Mouse (Mus musculus) T-helper 2 cell (primary cell): ENCODE measurements at regions not wholly inside any gene's neighbourhood (a gene's known extent, or its start where the extent isn't known, plus 50 kb on each side); places are given as distances from the start of the nearest gene placed in this dataset.

Experiments
- in situ Hi-C: fragments of 300-600 bp; cut with MboI, MseI; formaldehyde crosslinking; loops from one replicate; pipeline ENCODE4 v1.15.1; 2025; ENCODE audit warnings: high pct_unique_total_duplicates

- in situ Hi-C loops, result no loop called here
These were observed 197.4 kb downstream of the Meis1 start for GRCm38 (mm10) chr11:18821384-18821783.

GRCm38 (mm10) chr11:18814110-18814509, 204.7 kb downstream of the Meis1 start:
- in situ Hi-C loops, result no loop called here

- in situ Hi-C loops, result no loop called here
These were observed 251.3 kb downstream of the Meis1 start for GRCm38 (mm10) chr11:18767479-18767878.

- in situ Hi-C loops, result no loop called here
These were observed 252.2 kb downstream of the Meis1 start for GRCm38 (mm10) chr11:18766458-18767016.

- in situ Hi-C loops, result no loop called here
These were observed 260.2 kb downstream of the Meis1 start for GRCm38 (mm10) chr11:18758591-18759074.

- in situ Hi-C loops, result no loop called here
These were observed 262.2 kb downstream of the Meis1 start for GRCm38 (mm10) chr11:18756576-18756975.

GRCm38 (mm10) chr11:18754732-18755525, 263.9 kb downstream of the Meis1 start:
- in situ Hi-C loops, result no loop called here

- in situ Hi-C loops, result no loop called here
These were observed 264.9 kb downstream of the Meis1 start for GRCm38 (mm10) chr11:18753856-18754255.

- in situ Hi-C loops, result no loop called here
These were observed 265.5 kb downstream of the Meis1 start for GRCm38 (mm10) chr11:18753246-18753645.

- in situ Hi-C loops, result no loop called here
These were observed 266.3 kb downstream of the Meis1 start for GRCm38 (mm10) chr11:18752512-18752911.

GRCm38 (mm10) chr11:18750911-18751841, 267.6 kb downstream of the Meis1 start:
- in situ Hi-C loops, result no loop called here

GRCm38 (mm10) chr11:18750080-18750375, 268.8 kb downstream of the Meis1 start:
- in situ Hi-C loops, result no loop called here

GRCm38 (mm10) chr11:18749265-18750079, 269.3 kb downstream of the Meis1 start:
- in situ Hi-C loops, result no loop called here

GRCm38 (mm10) chr11:18747871-18748461, 270.8 kb downstream of the Meis1 start:
- in situ Hi-C loops, result no loop called here

GRCm38 (mm10) chr11:18747361-18747760, 271.4 kb downstream of the Meis1 start:
- in situ Hi-C loops, result no loop called here

- in situ Hi-C loops, result no loop called here
These were observed 272.3 kb downstream of the Meis1 start for GRCm38 (mm10) chr11:18746486-18746885.

GRCm38 (mm10) chr11:18745840-18746239, 272.9 kb downstream of the Meis1 start:
- in situ Hi-C loops, result no loop called here

GRCm38 (mm10) chr11:18734904-18735664, 283.7 kb downstream of the Meis1 start:
- in situ Hi-C loops, result no loop called here

- in situ Hi-C loops, result no loop called here
These were observed 284.7 kb downstream of the Meis1 start for GRCm38 (mm10) chr11:18734075-18734474.

GRCm38 (mm10) chr11:18729742-18730141, 289.0 kb downstream of the Meis1 start:
- in situ Hi-C loops, result no loop called here
